Mouse (Mus musculus) hindbrain, embryonic 14.5 days (tissue): ENCODE measurements at regions not wholly inside any gene's neighbourhood (a gene's known extent, or its start where the extent isn't known, plus 50 kb on each side); places are given as distances from the start of the nearest gene placed in this dataset.

Experiments used
- ATAC-seq: fragments of 200-750 bp; cut with Nextera tagmentation; 2 replicates; pipeline ENCODE4 v1.8.0; 2017; ENCODE audit warnings: moderate number of reproducible peaks, mild to moderate bottlenecking, moderate TSS enrichment, moderate library complexity; ENCODE audit not compliant: low FRiP score
- DNase-seq: peaks from one replicate; pipeline ENCODE4 v3.0.0-alpha.2; 2015; ENCODE audit warnings: low spot score
- H3K27ac ChIP-seq: fragments of 300-500 bp; sonication (generic); 2 replicates; pipeline ENCODE4 v1.5.1; 2014; ENCODE audit warnings: mild to moderate bottlenecking, moderate library complexity
- H3K27me3 ChIP-seq: fragments of 300-500 bp; sonication (generic); 2 replicates; pipeline ENCODE4 v1.6.1; 2014; ENCODE audit warnings: mild to moderate bottlenecking, low read length, mixed read lengths; ENCODE audit not compliant: control insufficient read depth, insufficient read depth
- H3K36me3 ChIP-seq: fragments of 300-500 bp; sonication (generic); replicated peaks from 2 replicates; pipeline ENCODE4 v1.6.1; 2014; ENCODE audit not compliant: control insufficient read depth, insufficient read depth
- H3K4me1 ChIP-seq: fragments of 300-500 bp; sonication (generic); replicated peaks from 2 replicates; pipeline ENCODE4 v1.6.1; 2014; ENCODE audit warnings: antibody characterized with exemption, low read length, mixed read lengths; ENCODE audit not compliant: control insufficient read depth, insufficient read depth
- H3K4me2 ChIP-seq: fragments of 300-500 bp; sonication (generic); replicated peaks from 2 replicates; pipeline ENCODE4 v1.6.1; 2014; ENCODE audit warnings: mild to moderate bottlenecking, moderate library complexity
- H3K4me3 ChIP-seq: fragments of 300-500 bp; sonication (generic); replicated peaks from 2 replicates; pipeline ENCODE4 v1.5.1; 2014; ENCODE audit warnings: mild to moderate bottlenecking, low read length
- H3K9ac ChIP-seq: fragments of 300-500 bp; sonication (generic); 2 replicates; pipeline ENCODE4 v1.6.1; 2014
- H3K9me3 ChIP-seq: fragments of 300-500 bp; sonication (generic); 2 replicates; pipeline ENCODE4 v1.6.1; 2016; ENCODE audit warnings: low read length; ENCODE audit not compliant: control insufficient read depth
- WGBS: fragments of 180-500 bp; shearing (Covaris S2); extraction: QIAGEN DNeasy Blood & Tissue Kit; methylation state at CpG from one replicate; pipeline ENCODE4 v1.1.7; 2014; 5-methylcytosine and 5-hydroxymethylcytosine counted together

GRCm38 (mm10) chrX:75672976-75673375 lies 94.9 kb upstream of the Rab39b start:
- Histone ChIP-seq H3K4me3 (peak overlapping the region; percentile 12; the same call in 1 of the 2 replicates), H3K9me3 (no peaks in the 10 kb centered on the region), H3K9ac (peak overlapping the region; percentile 22; the same call in 1 of the 2 replicates), H3K27me3 (no peaks in the 10 kb centered on the region), H3K4me2 (peak overlapping the region; percentile 25), H3K27ac (no peak overlapping the region), H3K36me3 (no peaks in the 10 kb centered on the region), H3K4me1 (no peaks in the 10 kb centered on the region)
- no peak for DNase-seq
- WGBS: 86% methylated on average over 13 of the region's 13 CpGs
- no peak for ATAC-seq

GRCm38 (mm10) chrX:75667636-75668035 lies 89.6 kb upstream of the Rab39b start:
- no peak overlapping the region for H3K4me2 ChIP-seq
- H3K4me3 ChIP-seq: no peak overlapping the region
- H3K27ac ChIP-seq: no peak overlapping the region
- no peaks in the 10 kb centered on the region for H3K4me1 ChIP-seq
- 97% methylated on average over 4 of the region's 4 CpGs for WGBS
- 0 out of 2 replicates have a peak, but pooled peaks cover 8% of the 10 kb centered on the region for H3K9me3 ChIP-seq
- no peak overlapping the region for H3K9ac ChIP-seq
- no peaks in the 10 kb centered on the region for H3K36me3 ChIP-seq
- no peaks in the 10 kb centered on the region for H3K27me3 ChIP-seq
- no peak for DNase-seq
- ATAC-seq: no peak

GRCm38 (mm10) chrX:75643402-75643801 lies 65.4 kb upstream of the Rab39b start:
- H3K9ac ChIP-seq: no peak overlapping the region
- 91% methylated on average over 7 of the region's 7 CpGs for WGBS
- H3K27me3 ChIP-seq: no peaks in the 10 kb centered on the region
- ATAC-seq (no peak), DNase-seq (no peak)
- no peaks in the 10 kb centered on the region for H3K9me3 ChIP-seq
- H3K4me1 ChIP-seq: no peaks in the 10 kb centered on the region
- no peak overlapping the region for H3K27ac ChIP-seq
- no peak overlapping the region for H3K4me2 ChIP-seq
- H3K4me3 ChIP-seq: no peak overlapping the region
- no peaks in the 10 kb centered on the region for H3K36me3 ChIP-seq
